Mouse (Mus musculus) heart, embryonic 16.5 days (tissue): ENCODE measurements at regions not wholly inside any gene's neighbourhood (a gene's known extent, or its start where the extent isn't known, plus 50 kb on each side); places are given as distances from the start of the nearest gene placed in this dataset.
"Not testable (repeated sequence)": the region's sequence is repeated elsewhere in the genome, so short reads cannot be mapped to it uniquely, and the experiment has no call there.

ENCODE experiments used
- ATAC-seq: fragments of 200-750 bp; cut with Nextera tagmentation; replicated peaks from 2 replicates; pipeline ENCODE4 v1.8.0; 2017; ENCODE audit warnings: moderate number of reproducible peaks; ENCODE audit not compliant: insufficient read depth, low FRiP score; ENCODE audit errors: extremely low read depth
- H3K27ac ChIP-seq: fragments of 300-500 bp; sonication (generic); 2 replicates; pipeline ENCODE4 v1.5.1; 2014; ENCODE audit warnings: mild to moderate bottlenecking, low read length, control low read depth, moderate library complexity
- H3K27me3 ChIP-seq: fragments of 300-500 bp; sonication (generic); 2 replicates; pipeline ENCODE4 v1.6.1; 2014; ENCODE audit warnings: low read length, mixed read lengths; ENCODE audit not compliant: control insufficient read depth, insufficient read depth
- H3K36me3 ChIP-seq: fragments of 300-500 bp; sonication (generic); 2 replicates; pipeline ENCODE4 v1.6.1; 2014; ENCODE audit not compliant: control insufficient read depth, insufficient read depth
- H3K4me1 ChIP-seq: fragments of 300-500 bp; sonication (generic); 2 replicates; pipeline ENCODE4 v1.6.1; 2014; ENCODE audit warnings: low read length, mixed read lengths; ENCODE audit not compliant: control insufficient read depth, insufficient read depth
- H3K4me2 ChIP-seq: fragments of 300-500 bp; sonication (generic); 2 replicates; pipeline ENCODE4 v1.6.1; 2014; ENCODE audit warnings: low read depth, mild to moderate bottlenecking, control low read depth, low read length
- H3K4me3 ChIP-seq: fragments of 300-500 bp; sonication (generic); 2 replicates; pipeline ENCODE4 v1.5.1; 2014; ENCODE audit warnings: mild to moderate bottlenecking, control low read depth, low read length
- H3K9ac ChIP-seq: fragments of 300-500 bp; sonication (generic); 2 replicates; pipeline ENCODE4 v1.6.1; 2014; ENCODE audit warnings: low read length, control low read depth
- H3K9me3 ChIP-seq: fragments of 300-500 bp; sonication (generic); replicated peaks from 2 replicates; pipeline ENCODE4 v1.6.1; 2016; ENCODE audit warnings: low read length; ENCODE audit not compliant: control insufficient read depth
- WGBS: fragments of 180-500 bp; shearing (Covaris S2); extraction: QIAGEN DNeasy Blood & Tissue Kit; methylation state at CpG from one replicate; pipeline ENCODE4 v1.1.7; 2014; 5-methylcytosine and 5-hydroxymethylcytosine counted together

GRCm38 (mm10) chr15:27094102-27094501, 198.7 kb upstream of the Fbxl7 start:
- H3K27ac ChIP-seq, result no peak overlapping the region
- no peaks in the 10 kb centered on the region for H3K9me3 ChIP-seq
- no peak overlapping the region for H3K9ac ChIP-seq
- no peaks in the 10 kb centered on the region for H3K4me1 ChIP-seq
- H3K4me2 ChIP-seq, result no peak overlapping the region
- peak; percentile 65 for ATAC-seq
- WGBS, result 43% methylated on average over 3 of the region's 3 CpGs
- no peaks in the 10 kb centered on the region for H3K27me3 ChIP-seq
- no peak overlapping the region for H3K4me3 ChIP-seq
- no peaks in the 10 kb centered on the region for H3K36me3 ChIP-seq

GRCm38 (mm10) chr15:27095231-27095630, 199.9 kb upstream of the Fbxl7 start:
- no peak overlapping the region for H3K9ac ChIP-seq
- no peaks in the 10 kb centered on the region for H3K27me3 ChIP-seq
- H3K9me3 ChIP-seq, result no peaks in the 10 kb centered on the region
- no peaks in the 10 kb centered on the region for H3K4me1 ChIP-seq
- no peaks in the 10 kb centered on the region for H3K36me3 ChIP-seq
- H3K27ac ChIP-seq, result no peak overlapping the region
- H3K4me3 ChIP-seq, result no peak overlapping the region
- H3K4me2 ChIP-seq, result no peak overlapping the region
- ATAC-seq, result no peak
- WGBS, result 89% methylated on average over 9 of the region's 9 CpGs

GRCm38 (mm10) chr15:27101610-27102009, 206.2 kb upstream of the Fbxl7 start:
- H3K36me3 ChIP-seq, H3K27ac ChIP-seq, ATAC-seq, H3K4me3 ChIP-seq, H3K4me1 ChIP-seq, H3K4me2 ChIP-seq, H3K9me3 ChIP-seq, H3K27me3 ChIP-seq, H3K9ac ChIP-seq: not testable (repeated sequence)
- WGBS, result 84% methylated on average over 2 of the region's 2 CpGs

- H3K4me1 ChIP-seq, result no peaks in the 10 kb centered on the region
- no peak overlapping the region for H3K9ac ChIP-seq
- 80% methylated on average over 3 of the region's 3 CpGs for WGBS
- H3K4me2 ChIP-seq, result no peak overlapping the region
- H3K27me3 ChIP-seq, result no peaks in the 10 kb centered on the region
- H3K9me3 ChIP-seq, result no peaks in the 10 kb centered on the region
- no peak for ATAC-seq
- H3K4me3 ChIP-seq, result no peak overlapping the region
- no peak overlapping the region for H3K27ac ChIP-seq
- H3K36me3 ChIP-seq, result no peaks in the 10 kb centered on the region
These were observed 213.8 kb upstream of the Fbxl7 start for GRCm38 (mm10) chr15:27109130-27109529.

- Histone ChIP-seq H3K9ac (no peak overlapping the region), H3K4me3 (no peak overlapping the region), H3K36me3 (no peaks in the 10 kb centered on the region), H3K4me2 (no peak overlapping the region), H3K9me3 (no peaks in the 10 kb centered on the region), H3K27me3 (no peaks in the 10 kb centered on the region), H3K27ac (no peak overlapping the region), H3K4me1 (no peaks in the 10 kb centered on the region)
- WGBS, result 23% methylated on average over 1 of the region's 1 CpGs
- no peak for ATAC-seq
These were observed 234.3 kb upstream of the Fbxl7 start for GRCm38 (mm10) chr15:27129697-27130096.

GRCm38 (mm10) chr15:27132761-27133160, 237.4 kb upstream of the Fbxl7 start:
- H3K36me3 ChIP-seq, result no peaks in the 10 kb centered on the region
- no peak for ATAC-seq
- no peak overlapping the region for H3K4me3 ChIP-seq
- no peak overlapping the region for H3K27ac ChIP-seq
- H3K9ac ChIP-seq, result no peak overlapping the region
- H3K4me1 ChIP-seq, result no peaks in the 10 kb centered on the region
- WGBS, result 75% methylated on average over 2 of the region's 2 CpGs
- no peaks in the 10 kb centered on the region for H3K9me3 ChIP-seq
- no peaks in the 10 kb centered on the region for H3K27me3 ChIP-seq
- no peak overlapping the region for H3K4me2 ChIP-seq

- Histone ChIP-seq H3K9me3 (no peaks in the 10 kb centered on the region), H3K27me3 (no peaks in the 10 kb centered on the region), H3K4me3 (no peak overlapping the region), H3K36me3 (no peaks in the 10 kb centered on the region), H3K27ac (no peak overlapping the region), H3K4me1 (no peaks in the 10 kb centered on the region), H3K9ac (no peak overlapping the region), H3K4me2 (no peak overlapping the region)
- WGBS, result 84% methylated on average over 5 of the region's 5 CpGs
- ATAC-seq, result no peak
These were observed 242.2 kb upstream of the Fbxl7 start for GRCm38 (mm10) chr15:27137580-27137979.

GRCm38 (mm10) chr15:27145860-27146259, 250.5 kb upstream of the Fbxl7 start:
- no peak overlapping the region for H3K9ac ChIP-seq
- H3K27ac ChIP-seq, result no peak overlapping the region
- H3K27me3 ChIP-seq, result no peaks in the 10 kb centered on the region
- no peak for ATAC-seq
- H3K4me1 ChIP-seq, result no peaks in the 10 kb centered on the region
- H3K36me3 ChIP-seq, result no peaks in the 10 kb centered on the region
- 63% methylated on average over 6 of the region's 6 CpGs for WGBS
- H3K4me2 ChIP-seq, result no peak overlapping the region
- H3K9me3 ChIP-seq, result no peaks in the 10 kb centered on the region
- no peak overlapping the region for H3K4me3 ChIP-seq

GRCm38 (mm10) chr15:27160986-27161385, 265.6 kb upstream of the Fbxl7 start:
- Histone ChIP-seq H3K27me3 (no peaks in the 10 kb centered on the region), H3K4me3 (no peak overlapping the region), H3K9ac (no peak overlapping the region), H3K27ac (no peak overlapping the region), H3K36me3 (no peaks in the 10 kb centered on the region), H3K4me2 (no peak overlapping the region), H3K9me3 (no peaks in the 10 kb centered on the region), H3K4me1 (no peaks in the 10 kb centered on the region)
- WGBS, result 57% methylated on average over 5 of the region's 5 CpGs
- ATAC-seq, result no peak

GRCm38 (mm10) chr15:27167484-27167883, 272.1 kb upstream of the Fbxl7 start:
- ATAC-seq, result no peak
- Histone ChIP-seq H3K9me3 (no peaks in the 10 kb centered on the region), H3K4me3 (no peak overlapping the region), H3K4me1 (no peaks in the 10 kb centered on the region), H3K36me3 (no peaks in the 10 kb centered on the region), H3K27ac (no peak overlapping the region), H3K9ac (no peak overlapping the region), H3K4me2 (no peak overlapping the region), H3K27me3 (no peaks in the 10 kb centered on the region)
- whole genome bisulfite sequencing, result 59% methylated on average over 1 of the region's 1 CpGs
